Mouse (Mus musculus): ENCODE measurements around the gene Ptpn13.

- no peak for TF ChIP-seq POLR2A (IDR thresholded peaks at IDR 0.05; ENCODE audit: control insufficient read depth, low read depth, low read length)
- no peak for TF ChIP-seq CTCF (IDR thresholded peaks at IDR 0.05; ENCODE audit: control insufficient read depth, insufficient read depth, insufficient replicate concordance, low read depth, low read length)
These were observed 38.7 kb downstream of the Ptpn13 start for GRCm38 (mm10) chr5:103463661-103464219.
